Mouse (Mus musculus): Measurements from ENCODE around the gene Asb1. TPM values are rescaled to one million over a fixed set of nuclear protein-coding genes. Genes with fewer than 3 reads are reported as not detected.

The Asb1 gene
- total RNA-seq, 4 experiments from 2014 or later, result 12.8 to 16.7 (median 15.5) TPM

GRCm38 (mm10) chr1:91543974-91544373, 3.6 kb downstream of the Asb1 start:
- no peak for DNase-seq (ENCODE audit: low spot score in 2 of 2)

DNA sequence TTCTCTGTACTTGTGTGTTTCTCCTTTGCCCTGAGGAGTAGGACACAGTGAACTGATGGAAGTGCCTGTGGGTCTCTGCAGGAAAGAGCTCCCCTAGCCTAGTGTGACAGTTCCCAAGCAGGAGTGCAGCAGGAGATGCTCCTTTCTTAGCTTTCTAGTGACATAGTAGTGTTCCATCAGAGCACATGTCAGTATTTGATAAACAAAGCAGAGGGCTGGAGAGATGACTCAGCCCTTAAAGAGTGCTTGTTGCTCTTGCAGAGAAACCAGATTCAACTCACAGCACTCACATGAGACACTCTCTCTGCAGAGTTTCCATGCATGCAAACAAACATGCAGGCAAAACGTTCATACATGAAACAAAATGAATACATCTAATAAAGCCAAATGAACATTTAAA, 4.9 kb downstream of the Asb1 start:
- no peak for DNase-seq (ENCODE audit: low spot score in 2 of 2)

DNA sequence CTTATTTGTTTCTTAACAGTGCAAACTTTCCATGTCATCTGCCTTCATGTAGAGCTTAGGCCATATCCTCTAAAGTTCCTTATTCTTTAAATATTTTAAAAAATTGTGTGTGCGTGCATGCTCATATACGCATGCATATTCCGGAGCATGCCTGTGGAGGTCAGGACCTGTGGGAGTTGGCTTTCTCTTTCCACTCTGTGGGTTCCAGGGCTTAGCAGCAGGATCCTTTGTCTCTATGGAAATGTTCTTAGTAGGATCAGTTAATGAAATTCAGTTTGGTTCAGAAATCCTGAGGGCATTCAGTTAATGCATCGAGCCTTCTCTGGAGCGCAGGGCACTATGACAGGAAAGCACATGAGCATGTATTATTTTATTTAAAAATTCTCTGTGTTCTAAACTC, 7.2 kb downstream of the Asb1 start:
- DNase-seq (ENCODE audit: low spot score in 2 of 2), result no peak

DNA sequence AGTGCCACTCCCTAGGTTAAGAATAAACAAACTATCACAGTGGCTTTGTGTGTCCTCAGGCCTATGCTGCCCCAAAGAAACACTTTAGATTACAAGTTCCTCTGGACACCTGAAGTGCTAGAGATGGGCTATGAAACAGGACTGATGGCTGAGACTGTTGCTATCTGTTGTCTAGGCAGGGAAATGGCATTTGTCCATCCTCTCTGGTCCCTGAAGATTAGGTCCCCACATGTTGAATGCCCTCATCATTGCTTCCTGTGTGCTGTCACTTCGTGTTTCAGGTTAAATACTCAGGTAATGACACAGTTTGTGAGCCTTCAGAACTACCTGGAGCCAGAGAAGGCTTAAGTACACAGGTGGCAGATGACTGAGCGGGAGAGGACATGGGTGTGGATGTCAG, 8.7 kb downstream of the Asb1 start:
- DNase-seq (ENCODE audit: low spot score in 2 of 2), result no peak

DNA sequence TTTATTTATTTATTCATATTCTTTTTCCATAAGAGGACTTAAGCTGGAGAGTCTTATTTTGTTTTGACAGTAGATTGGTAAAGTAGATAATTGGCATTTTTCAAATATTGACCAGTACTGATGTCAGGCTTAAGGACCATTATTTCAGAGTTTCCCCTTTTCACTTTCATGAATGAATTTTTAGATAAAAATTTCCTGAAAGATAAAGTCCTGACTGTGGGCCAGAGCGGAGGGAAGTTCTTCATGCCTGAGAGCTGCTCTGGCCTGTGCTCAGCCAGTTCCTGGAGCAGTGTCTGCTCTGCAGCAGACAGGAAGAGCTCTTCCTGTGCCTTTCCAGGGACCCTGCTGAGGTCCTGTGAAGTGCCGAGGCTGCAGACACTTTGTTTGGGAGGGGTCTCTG, 16.8 kb downstream of the Asb1 start:
- DNase-seq (ENCODE audit: low spot score in 2 of 2), result no peak

GRCm38 (mm10) chr1:91561226-91561625, 20.9 kb downstream of the Asb1 start:
- no peak for DNase-seq (ENCODE audit: low spot score in 2 of 2)

DNA sequence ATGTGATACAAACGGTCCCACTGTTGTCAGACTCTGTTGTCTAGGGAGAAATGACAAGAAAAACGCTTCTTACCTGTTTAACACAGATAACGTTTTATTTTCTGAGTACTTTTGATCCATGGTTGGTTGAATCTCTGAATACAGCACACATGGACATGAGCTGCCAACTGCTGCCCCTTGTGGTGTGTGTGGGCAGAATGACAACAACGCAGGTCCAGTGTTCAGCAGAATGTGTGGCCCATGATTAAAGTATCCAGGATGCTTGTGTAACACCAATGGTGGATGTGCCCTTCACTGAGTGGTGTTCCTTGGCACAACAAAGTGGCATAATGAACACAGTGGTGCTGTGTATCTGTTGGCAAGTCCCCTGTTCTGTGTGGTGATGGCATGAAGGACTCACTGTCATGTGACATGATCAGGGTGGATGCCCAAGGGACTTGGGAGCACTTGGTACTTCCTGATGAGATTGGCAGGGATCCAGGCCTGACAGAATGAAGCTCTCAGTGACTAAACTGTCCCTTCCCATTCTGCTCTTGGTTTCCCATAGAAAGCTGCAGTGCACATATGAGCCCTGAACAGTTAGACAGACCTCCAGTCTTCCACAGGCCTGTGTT, 22.7 kb downstream of the Asb1 start:
- DNase-seq (ENCODE audit: low spot score in 2 of 2), result no peak

DNA sequence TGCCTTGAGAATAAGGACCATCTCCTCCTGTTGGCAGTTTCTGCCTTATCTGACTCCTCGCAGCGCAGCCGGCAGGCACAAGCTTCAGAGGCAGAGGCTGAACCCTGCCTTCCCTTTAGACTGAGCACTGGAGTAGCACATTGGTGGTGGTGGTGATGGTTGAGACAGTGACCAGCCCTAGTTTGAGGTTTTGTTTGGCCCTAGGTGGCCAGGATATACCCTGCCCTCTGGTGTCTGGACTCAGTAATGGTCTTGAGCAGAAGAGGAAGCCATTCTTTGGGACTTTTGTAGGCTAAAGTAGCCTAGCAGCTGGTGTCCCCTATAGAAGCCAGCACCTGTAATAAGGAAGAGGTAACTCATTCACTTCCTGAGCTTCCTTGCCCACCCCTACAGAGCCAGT, 23.7 kb downstream of the Asb1 start:
- no peak for DNase-seq (ENCODE audit: low spot score in 2 of 2)

- no peak for DNase-seq (ENCODE audit: low spot score in 2 of 2)
These were observed 24.3 kb downstream of the Asb1 start for GRCm38 (mm10) chr1:91564598-91564997.

- DNase-seq (ENCODE audit: low spot score in 2 of 2), result no peak
These were observed 26.9 kb downstream of the Asb1 start for GRCm38 (mm10) chr1:91567269-91567668.

DNA sequence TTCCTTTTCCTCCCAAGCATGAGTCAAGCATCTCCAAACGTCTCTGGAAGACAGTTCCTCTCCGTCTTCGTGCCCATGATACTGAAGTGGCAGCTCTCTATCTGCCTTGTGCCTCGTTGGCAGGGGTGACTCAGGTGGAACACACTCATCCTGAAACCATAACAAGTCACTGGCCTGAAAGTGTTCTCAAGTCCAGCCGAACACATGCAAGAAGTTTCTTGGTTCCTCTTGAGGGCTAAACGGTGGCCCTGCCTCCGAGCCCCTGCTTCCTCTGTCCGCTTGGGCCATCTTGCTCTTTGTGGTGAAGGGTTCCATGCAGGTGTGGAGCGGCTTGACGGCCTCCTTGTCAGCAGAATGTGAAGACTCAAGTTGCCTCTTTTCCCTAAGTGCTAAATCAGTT, 32.1 kb downstream of the Asb1 start:
- no peak for DNase-seq (ENCODE audit: low spot score in 2 of 2)

DNA sequence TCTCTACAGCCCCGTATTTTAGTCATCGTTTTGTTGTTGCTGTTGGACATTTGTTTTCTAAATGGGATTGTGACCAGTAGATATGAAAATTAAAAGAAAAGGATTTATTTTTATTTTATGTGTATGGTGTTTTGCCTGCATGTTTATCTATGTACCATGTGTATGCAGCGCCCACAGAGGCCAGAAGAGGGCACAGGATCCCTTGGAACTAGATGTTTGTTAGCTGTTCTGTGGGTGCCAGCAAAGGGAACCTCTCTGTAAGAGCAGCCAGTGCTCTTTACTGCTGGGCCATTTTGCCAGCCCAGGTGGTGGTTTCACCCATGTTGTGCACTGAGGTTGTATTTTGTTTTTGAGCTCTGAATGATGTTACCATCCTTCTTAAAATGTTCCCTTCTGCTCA, 33.9 kb downstream of the Asb1 start:
- DNase-seq (ENCODE audit: low spot score in 2 of 2), result peak in 1 of 2 experiments; percentile 25

DNA sequence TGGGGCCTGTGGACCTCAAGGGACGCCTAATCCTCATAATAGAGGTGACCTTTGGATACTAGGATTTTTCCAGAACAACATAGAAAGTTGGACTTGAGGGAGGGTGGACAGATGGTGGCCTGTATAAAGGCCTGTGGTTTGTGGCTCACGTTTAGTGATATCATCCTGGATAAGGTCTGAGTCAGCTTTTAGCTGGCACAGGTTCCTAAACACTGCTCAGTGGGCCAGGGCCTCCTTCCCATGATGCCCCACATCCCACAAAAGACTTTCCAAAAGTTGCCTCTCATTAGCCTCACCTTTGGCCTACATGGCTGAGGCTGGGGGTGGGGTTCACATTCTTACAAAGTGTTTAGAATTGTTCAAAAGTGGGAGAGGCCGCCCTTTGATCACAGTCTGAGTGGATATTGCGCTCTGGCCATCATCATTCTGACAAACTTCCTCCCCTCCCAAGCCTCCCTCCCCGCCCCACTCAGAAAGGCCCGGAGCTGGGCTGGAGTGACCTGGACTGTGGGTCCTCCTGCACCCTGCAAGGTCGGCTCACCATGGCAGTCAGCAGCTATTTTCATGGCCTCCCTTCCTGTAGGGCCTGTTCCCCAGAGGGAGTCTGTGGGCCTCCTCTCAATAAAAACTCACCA, 37.7 kb downstream of the Asb1 start:
- no peak for DNase-seq (ENCODE audit: low spot score in 2 of 2)

DNA sequence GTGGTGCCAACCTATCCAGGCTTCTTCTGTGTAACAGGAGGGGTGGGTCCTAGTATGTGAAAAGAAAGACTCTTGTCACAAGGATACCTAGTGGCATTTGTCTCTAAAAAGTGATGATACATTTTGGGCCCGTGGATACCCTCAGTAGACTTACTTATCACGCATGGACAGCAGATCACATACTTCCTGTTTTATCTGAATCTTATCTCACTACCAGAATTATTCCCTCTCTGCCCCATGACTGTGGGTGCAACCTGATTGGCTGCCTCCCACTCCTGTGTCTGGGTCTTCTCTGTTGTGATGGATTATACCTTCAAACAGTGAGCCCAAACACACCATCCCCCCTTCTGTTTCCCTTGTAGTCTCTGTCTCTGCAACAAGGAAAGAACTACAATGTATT, 40.2 kb downstream of the Asb1 start:
- DNase-seq (ENCODE audit: low spot score in 2 of 2), result no peak

DNA sequence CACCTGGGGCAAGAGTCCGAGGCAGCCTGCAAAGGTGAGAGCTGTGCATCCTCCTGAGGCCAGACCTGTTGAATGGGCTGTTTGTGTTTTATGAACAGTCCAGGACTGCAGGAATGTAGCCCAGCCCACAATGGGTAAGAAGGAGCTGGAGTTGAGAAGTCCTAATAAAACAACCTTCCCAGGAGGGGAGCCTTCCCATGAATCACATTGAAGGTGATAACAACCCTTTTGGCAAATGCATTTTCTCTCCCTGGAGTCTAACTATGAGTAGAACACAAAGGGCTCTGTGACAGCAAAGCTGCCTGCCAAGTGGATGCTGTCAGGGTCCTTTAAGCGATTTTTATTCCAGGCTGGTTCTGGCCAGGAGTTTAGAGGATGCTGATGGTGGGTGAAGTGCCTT, 40.9 kb downstream of the Asb1 start:
- DNase-seq (ENCODE audit: low spot score in 2 of 2), result no peak

DNA sequence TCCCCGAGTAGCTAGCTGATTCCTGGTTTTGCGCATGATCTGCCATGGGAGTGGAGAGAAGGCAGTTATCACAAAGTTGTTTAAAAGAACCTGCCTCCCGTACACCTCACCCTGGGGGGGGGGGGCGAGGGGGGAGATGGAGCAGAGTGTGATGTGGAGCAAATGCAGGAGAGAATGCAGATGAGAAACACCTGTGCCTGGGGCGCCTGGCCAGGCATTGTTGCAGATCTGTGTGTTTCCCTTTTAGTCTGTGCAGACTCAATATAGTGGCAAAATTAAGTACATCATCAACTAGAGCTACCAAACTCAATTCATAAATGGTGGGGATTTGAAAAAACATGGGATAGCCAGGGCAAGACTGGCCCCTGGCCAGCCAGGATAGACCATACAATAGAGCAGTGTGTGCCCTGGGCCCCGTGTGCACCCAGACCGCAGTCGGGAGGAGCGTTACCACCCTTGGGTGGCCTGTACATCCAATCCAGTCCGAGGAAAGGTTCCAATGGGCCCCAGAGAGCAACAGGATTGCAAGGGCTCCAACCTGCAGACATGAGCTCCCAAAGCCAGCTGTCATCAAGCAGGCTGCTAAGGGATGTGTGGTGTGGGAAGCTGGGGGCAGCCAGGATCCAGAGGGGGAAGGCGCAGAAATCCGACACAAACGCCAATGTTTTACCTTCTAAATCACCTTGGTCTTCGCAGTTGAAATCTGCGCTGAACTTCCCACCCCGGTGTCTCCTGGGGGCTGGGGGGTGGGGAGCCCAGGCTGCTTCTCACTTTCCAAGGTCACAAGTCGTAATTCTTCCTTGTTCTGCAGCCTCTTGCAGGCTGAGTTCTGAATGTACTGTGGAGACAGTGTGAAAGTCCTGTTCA, 44.9 kb downstream of the Asb1 start:
- no peak for DNase-seq (ENCODE audit: low spot score in 2 of 2)

- no peak for DNase-seq (ENCODE audit: low spot score in 2 of 2)
These were observed 49.4 kb downstream of the Asb1 start for GRCm38 (mm10) chr1:91589738-91590137.

DNA sequence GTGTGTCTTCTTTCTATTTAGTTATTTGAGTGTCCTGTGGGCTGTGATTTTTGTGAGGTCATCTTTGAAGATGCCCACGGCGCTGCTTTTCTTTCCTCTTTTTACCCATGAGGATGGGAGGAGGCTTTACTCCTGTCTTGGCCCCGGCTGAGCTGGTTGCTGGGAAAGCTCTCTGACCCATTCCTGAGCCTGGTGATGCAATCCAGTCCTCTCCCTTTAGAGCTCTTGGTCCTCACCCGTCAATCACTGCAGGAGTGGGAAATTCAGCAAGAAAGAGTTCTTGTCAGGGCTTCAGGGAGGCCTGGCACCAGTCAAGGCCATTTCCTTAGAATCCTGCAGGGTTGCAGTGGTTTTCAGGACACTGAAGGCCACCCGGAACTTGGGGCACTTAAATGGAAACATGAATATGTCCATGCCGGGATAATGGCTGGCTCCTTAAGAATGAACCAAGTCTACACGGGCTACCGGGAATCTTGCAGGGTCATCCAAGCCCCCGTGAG, 55.2 kb downstream of the Asb1 start:
- DNase-seq (ENCODE audit: low spot score in 2 of 2), result no peak

DNA sequence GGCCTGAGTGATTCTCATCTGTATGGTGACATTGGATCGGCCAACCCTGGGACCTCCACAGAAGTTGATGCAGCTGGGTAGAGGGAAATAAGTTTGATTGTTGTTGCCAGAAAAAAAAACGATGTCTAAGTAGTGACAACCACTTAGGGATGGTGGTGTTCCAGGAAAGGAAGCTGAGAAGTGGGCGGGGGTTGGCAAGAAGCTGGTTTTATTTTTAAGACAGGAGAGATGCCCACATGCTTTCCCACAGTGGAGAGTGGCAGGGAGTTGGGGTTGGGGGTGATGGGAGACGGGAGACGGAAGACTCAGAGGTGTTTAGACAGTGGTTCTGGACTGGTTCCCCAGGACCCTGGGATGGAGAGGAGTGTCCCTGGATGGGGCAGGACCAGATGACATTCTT, 57.3 kb downstream of the Asb1 start:
- DNase-seq (ENCODE audit: low spot score in 2 of 2), result no peak

DNA sequence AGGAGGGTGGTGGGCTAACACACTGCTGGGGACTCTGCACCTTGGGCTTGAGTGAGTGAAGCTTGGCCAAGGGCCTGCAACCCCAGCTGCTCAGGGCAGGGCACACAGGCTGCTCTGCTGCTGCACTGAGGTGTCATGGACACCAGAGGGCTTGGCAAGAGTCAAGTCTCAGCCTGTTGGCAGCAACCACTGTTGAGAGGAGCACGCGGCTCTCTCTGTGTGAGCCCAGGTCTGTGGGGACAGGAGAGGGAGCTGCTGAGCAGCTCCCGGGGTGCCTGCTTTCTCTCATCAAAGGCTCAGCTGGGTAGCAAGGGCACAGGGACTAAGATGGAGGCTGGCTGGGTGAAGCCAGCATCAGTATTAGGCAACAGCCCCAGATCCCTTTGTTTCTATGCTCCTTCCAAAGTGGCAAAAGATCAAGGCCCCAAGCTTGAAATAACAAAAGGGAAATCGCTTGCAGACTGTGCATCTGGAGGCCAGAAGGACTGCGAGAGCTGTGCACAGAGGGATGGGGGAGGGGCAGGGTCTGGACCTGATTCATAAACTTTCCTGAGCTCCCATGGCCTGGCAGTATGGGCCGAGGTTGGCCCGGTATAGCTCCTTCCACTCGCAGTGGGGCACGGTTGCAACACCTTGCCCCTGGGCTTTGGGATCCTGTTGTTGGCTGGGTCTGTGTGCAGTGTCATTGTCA, 60.5 kb downstream of the Asb1 start:
- DNase-seq (ENCODE audit: low spot score in 2 of 2), result peak; percentile 40 to 67

DNA sequence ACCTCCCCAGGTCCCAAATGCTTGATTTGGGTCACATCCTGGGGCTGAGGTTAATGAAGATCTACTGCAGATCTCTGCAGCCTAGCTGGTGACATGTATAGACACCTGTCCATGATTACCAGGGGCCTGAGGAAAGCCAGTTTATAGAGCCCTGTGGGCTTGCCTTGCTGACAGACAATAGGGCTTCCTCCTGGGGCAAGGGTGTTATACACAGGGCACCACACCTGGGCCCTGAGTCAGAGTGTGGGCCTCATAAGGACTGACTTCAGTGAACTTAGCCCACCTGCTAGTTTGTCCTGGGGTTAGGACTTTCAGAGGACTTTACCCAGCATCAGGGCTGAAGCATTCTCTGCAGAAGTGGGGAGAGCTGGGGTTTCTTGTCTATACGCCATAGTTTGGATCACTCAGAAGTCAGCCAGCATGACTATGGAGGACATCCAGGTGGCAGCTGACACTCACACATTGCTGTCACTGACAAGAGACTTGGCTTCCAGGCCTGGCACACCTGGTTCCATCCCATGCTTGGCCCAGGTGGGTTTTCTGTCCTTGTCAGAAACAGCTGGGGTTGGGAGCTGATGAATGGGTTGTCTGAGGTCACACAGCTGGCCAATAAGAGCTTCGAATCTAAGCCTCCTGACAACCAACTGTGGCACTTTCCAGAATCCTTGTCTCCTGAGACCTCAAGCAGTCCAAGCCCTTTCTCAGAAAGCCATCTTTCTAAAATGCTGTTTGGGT, 61.2 kb downstream of the Asb1 start:
- no peak for DNase-seq (ENCODE audit: low spot score in 2 of 2)
